Mouse (Mus musculus) liver, embryonic 15.5 days (tissue): ENCODE results near the gene Mast4. TPM values are rescaled to one million over a fixed set of nuclear protein-coding genes. Genes with fewer than 3 reads are reported as not detected.

Experiments used
- ATAC-seq: fragments of 200-750 bp; cut with Nextera tagmentation; 2 replicates; pipeline ENCODE4 v1.8.0; 2017; ENCODE audit warnings: moderate number of reproducible peaks, mild to moderate bottlenecking, moderate library complexity; ENCODE audit not compliant: insufficient read depth
- H3K27ac ChIP-seq: fragments of 300-500 bp; sonication (generic); replicated peaks from 2 replicates; pipeline ENCODE4 v1.5.1; 2015; ENCODE audit warnings: mild to moderate bottlenecking, inconsistent platforms
- H3K27me3 ChIP-seq: fragments of 300-500 bp; sonication (generic); 2 replicates; pipeline ENCODE4 v1.6.1; 2015; ENCODE audit warnings: mild to moderate bottlenecking, inconsistent platforms
- H3K36me3 ChIP-seq: fragments of 300-500 bp; sonication (generic); replicated peaks from 2 replicates; pipeline ENCODE4 v1.6.1; 2015; ENCODE audit warnings: moderate library complexity, mild to moderate bottlenecking, inconsistent platforms
- H3K4me1 ChIP-seq: fragments of 300-500 bp; sonication (generic); replicated peaks from 2 replicates; pipeline ENCODE4 v1.6.1; 2015; ENCODE audit warnings: inconsistent platforms
- H3K4me2 ChIP-seq: fragments of 300-500 bp; sonication (generic); 2 replicates; pipeline ENCODE4 v1.6.1; 2015; ENCODE audit warnings: moderate library complexity, mild to moderate bottlenecking, inconsistent platforms
- H3K4me3 ChIP-seq: fragments of 300-500 bp; sonication (generic); replicated peaks from 2 replicates; pipeline ENCODE4 v1.5.1; 2015; ENCODE audit warnings: mild to moderate bottlenecking, inconsistent platforms
- H3K9ac ChIP-seq: fragments of 300-500 bp; sonication (generic); 2 replicates; pipeline ENCODE4 v1.6.1; 2015; ENCODE audit warnings: moderate library complexity, mild to moderate bottlenecking, inconsistent platforms
- H3K9me3 ChIP-seq: fragments of 300-500 bp; sonication (generic); replicated peaks from 2 replicates; pipeline ENCODE4 v1.6.1; 2016; ENCODE audit warnings: inconsistent platforms
- WGBS: fragments of 180-500 bp; shearing (Covaris S2); methylation state at CpG from one replicate; pipeline ENCODE4 v1.1.7; 2015; ENCODE audit warnings: mixed read lengths; ENCODE audit not compliant: insufficient replicate concordance; 5-methylcytosine and 5-hydroxymethylcytosine counted together
- polyA plus RNA-seq: library from polyadenylated mRNA; unstranded; fragments of >200 nt; fragmentation: Nextera tagmentation; extraction: Ambion mirVana; gene quantifications from 2 replicates; pipeline ENCODE4 v1.2.1, GENCODE M21; 2015

The Mast4 gene
- polyA plus RNA-seq, 1 experiment from 2014 or later: 2.1 TPM

GRCm38 (mm10) chr13:102850594-102850993 lies 483.7 kb downstream of the Mast4 start:
- Histone ChIP-seq H3K27ac (no peak overlapping the region), H3K4me1 (no peaks in the 10 kb centered on the region; the same call in 1 of the 2 replicates), H3K36me3 (no peaks in the 10 kb centered on the region), H3K4me3 (no peak overlapping the region), H3K9ac (no peak overlapping the region), H3K27me3 (no peaks in the 10 kb centered on the region), H3K4me2 (no peak overlapping the region), H3K9me3 (no peaks in the 10 kb centered on the region)
- no peak for ATAC-seq
- 71% methylated on average over 2 of the region's 2 CpGs for WGBS

- Histone ChIP-seq H3K27me3 (no peaks in the 10 kb centered on the region), H3K9me3 (no peaks in the 10 kb centered on the region), H3K27ac (no peak overlapping the region), H3K36me3 (no peaks in the 10 kb centered on the region), H3K9ac (no peak overlapping the region), H3K4me3 (no peak overlapping the region), H3K4me1 (peaks cover 5% of the 10 kb centered on the region; the same call in 1 of the 2 replicates), H3K4me2 (no peak overlapping the region)
- 26% methylated on average over 3 of the region's 3 CpGs for WGBS
- no peak for ATAC-seq
These were observed 485.2 kb downstream of the Mast4 start for GRCm38 (mm10) chr13:102849068-102849467.

GRCm38 (mm10) chr13:102846473-102846872 lies 487.8 kb downstream of the Mast4 start:
- no peak overlapping the region for H3K9ac ChIP-seq
- H3K9me3 ChIP-seq: no peaks in the 10 kb centered on the region
- H3K4me3 ChIP-seq: no peak overlapping the region
- H3K36me3 ChIP-seq: no peaks in the 10 kb centered on the region
- no peaks in the 10 kb centered on the region for H3K27me3 ChIP-seq
- no peak overlapping the region for H3K4me2 ChIP-seq
- H3K27ac ChIP-seq: no peak overlapping the region
- WGBS: 66% methylated on average over 4 of the region's 4 CpGs
- H3K4me1 ChIP-seq: peaks cover 5% of the 10 kb centered on the region; the same call in 1 of the 2 replicates
- ATAC-seq: no peak

GRCm38 (mm10) chr13:102842715-102843114 lies 491.6 kb downstream of the Mast4 start:
- Histone ChIP-seq H3K9me3 (no peaks in the 10 kb centered on the region), H3K4me3 (no peak overlapping the region), H3K4me1 (peaks cover 5% of the 10 kb centered on the region; the same call in 1 of the 2 replicates), H3K27ac (no peak overlapping the region), H3K36me3 (no peaks in the 10 kb centered on the region), H3K9ac (no peak overlapping the region), H3K27me3 (no peaks in the 10 kb centered on the region), H3K4me2 (no peak overlapping the region)
- 85% methylated on average over 2 of the region's 2 CpGs for WGBS
- no peak for ATAC-seq

- H3K4me3 ChIP-seq: no peak overlapping the region
- no peak overlapping the region for H3K9ac ChIP-seq
- no peak for ATAC-seq
- H3K4me1 ChIP-seq: peaks cover 5% of the 10 kb centered on the region; the same call in 1 of the 2 replicates
- no peaks in the 10 kb centered on the region for H3K36me3 ChIP-seq
- no peaks in the 10 kb centered on the region for H3K27me3 ChIP-seq
- 67% methylated on average over 8 of the region's 8 CpGs for WGBS
- H3K27ac ChIP-seq: no peak overlapping the region
- no peak overlapping the region for H3K4me2 ChIP-seq
- no peaks in the 10 kb centered on the region for H3K9me3 ChIP-seq
These were observed 492.1 kb downstream of the Mast4 start for GRCm38 (mm10) chr13:102842237-102842636.

GRCm38 (mm10) chr13:102839741-102840482 lies 494.4 kb downstream of the Mast4 start:
- no peak overlapping the region for H3K4me2 ChIP-seq
- H3K9me3 ChIP-seq: no peaks in the 10 kb centered on the region
- H3K36me3 ChIP-seq: no peaks in the 10 kb centered on the region
- no peaks in the 10 kb centered on the region for H3K27me3 ChIP-seq
- ATAC-seq: no peak
- no peak overlapping the region for H3K27ac ChIP-seq
- 61% methylated on average over 7 of the region's 7 CpGs for WGBS
- H3K9ac ChIP-seq: no peak overlapping the region
- H3K4me1 ChIP-seq: 0 out of 2 replicates have a peak, but pooled peaks cover under 1% of the 10 kb centered on the region
- H3K4me3 ChIP-seq: no peak overlapping the region

GRCm38 (mm10) chr13:102837427-102837826 lies 496.9 kb downstream of the Mast4 start:
- Histone ChIP-seq H3K9ac (no peak overlapping the region), H3K27me3 (no peaks in the 10 kb centered on the region), H3K4me2 (no peak overlapping the region), H3K4me3 (no peak overlapping the region), H3K4me1 (no peaks in the 10 kb centered on the region), H3K36me3 (no peaks in the 10 kb centered on the region), H3K9me3 (no peaks in the 10 kb centered on the region), H3K27ac (no peak overlapping the region)
- WGBS: 69% methylated on average over 4 of the region's 4 CpGs
- ATAC-seq: no peak

- no peak overlapping the region for H3K27ac ChIP-seq
- no peaks in the 10 kb centered on the region for H3K36me3 ChIP-seq
- H3K4me2 ChIP-seq: no peak overlapping the region
- H3K27me3 ChIP-seq: no peaks in the 10 kb centered on the region
- H3K4me3 ChIP-seq: no peak overlapping the region
- H3K4me1 ChIP-seq: no peaks in the 10 kb centered on the region
- no peak overlapping the region for H3K9ac ChIP-seq
- 73% methylated on average over 8 of the region's 8 CpGs for WGBS
- no peaks in the 10 kb centered on the region for H3K9me3 ChIP-seq
- no peak for ATAC-seq
These were observed 499.0 kb downstream of the Mast4 start for GRCm38 (mm10) chr13:102835336-102835735.

GRCm38 (mm10) chr13:102818287-102818686 lies 516.0 kb downstream of the Mast4 start:
- Histone ChIP-seq H3K4me3 (no peak overlapping the region), H3K4me2 (no peak overlapping the region), H3K9me3 (no peaks in the 10 kb centered on the region), H3K4me1 (peaks cover 7% of the 10 kb centered on the region; the same call in 1 of the 2 replicates), H3K36me3 (no peaks in the 10 kb centered on the region), H3K27me3 (no peaks in the 10 kb centered on the region), H3K9ac (no peak overlapping the region), H3K27ac (no peak overlapping the region)
- no peak for ATAC-seq
- 56% methylated on average over 4 of the region's 4 CpGs for WGBS

GRCm38 (mm10) chr13:102816689-102817088 lies 517.6 kb downstream of the Mast4 start:
- no peak for ATAC-seq
- H3K36me3 ChIP-seq: no peaks in the 10 kb centered on the region
- H3K4me1 ChIP-seq: peaks cover 8% of the 10 kb centered on the region; the same call in 1 of the 2 replicates
- H3K27me3 ChIP-seq: no peaks in the 10 kb centered on the region
- H3K4me2 ChIP-seq: no peak overlapping the region
- H3K4me3 ChIP-seq: no peak overlapping the region
- H3K27ac ChIP-seq: no peak overlapping the region
- no peak overlapping the region for H3K9ac ChIP-seq
- WGBS: 45% methylated on average over 7 of the region's 7 CpGs
- H3K9me3 ChIP-seq: no peaks in the 10 kb centered on the region

GRCm38 (mm10) chr13:102815158-102815557 lies 519.1 kb downstream of the Mast4 start:
- no peaks in the 10 kb centered on the region for H3K9me3 ChIP-seq
- ATAC-seq: 0 out of 2 replicates have a peak, but pooled peaks have one; percentile 28
- WGBS: 34% methylated on average over 6 of the region's 6 CpGs
- no peaks in the 10 kb centered on the region for H3K36me3 ChIP-seq
- no peaks in the 10 kb centered on the region for H3K27me3 ChIP-seq
- no peak overlapping the region for H3K9ac ChIP-seq
- H3K4me2 ChIP-seq: no peak overlapping the region
- H3K27ac ChIP-seq: no peak overlapping the region
- peaks cover 12% of the 10 kb centered on the region; the same call in 1 of the 2 replicates for H3K4me1 ChIP-seq
- no peak overlapping the region for H3K4me3 ChIP-seq
